Mouse (Mus musculus) neural tube, embryonic 13.5 days (tissue): ENCODE measurements around the gene Rap1gap2. TPM values are rescaled to one million over a fixed set of nuclear protein-coding genes. Genes with fewer than 3 reads are reported as not detected.

Experiments
- ATAC-seq: fragments of 200-750 bp; cut with Nextera tagmentation; 2 replicates; pipeline ENCODE4 v1.8.0; 2017; ENCODE audit warnings: low read depth, mild to moderate bottlenecking, moderate TSS enrichment, moderate library complexity
- H3K27ac ChIP-seq: fragments of 300-500 bp; sonication (generic); replicated peaks from 2 replicates; pipeline ENCODE4 v1.5.1; 2015; ENCODE audit warnings: moderate library complexity, mild to moderate bottlenecking, inconsistent platforms
- H3K27me3 ChIP-seq: fragments of 300-500 bp; sonication (generic); 2 replicates; pipeline ENCODE4 v1.6.1; 2015; ENCODE audit warnings: mild to moderate bottlenecking, inconsistent platforms
- H3K36me3 ChIP-seq: fragments of 300-500 bp; sonication (generic); 2 replicates; pipeline ENCODE4 v1.6.1; 2015; ENCODE audit warnings: mild to moderate bottlenecking, inconsistent platforms
- H3K4me1 ChIP-seq: fragments of 300-500 bp; sonication (generic); replicated peaks from 2 replicates; pipeline ENCODE4 v1.6.1; 2015; ENCODE audit warnings: inconsistent platforms
- H3K4me2 ChIP-seq: fragments of 300-500 bp; sonication (generic); 2 replicates; pipeline ENCODE4 v1.6.1; 2015; ENCODE audit warnings: inconsistent platforms, mild to moderate bottlenecking, moderate library complexity
- H3K4me3 ChIP-seq: fragments of 300-500 bp; sonication (generic); 2 replicates; pipeline ENCODE4 v1.5.1; 2015; ENCODE audit warnings: mild to moderate bottlenecking, inconsistent platforms
- H3K9ac ChIP-seq: fragments of 300-500 bp; sonication (generic); 2 replicates; pipeline ENCODE4 v1.6.1; 2015; ENCODE audit warnings: moderate library complexity, mild to moderate bottlenecking, inconsistent platforms
- H3K9me3 ChIP-seq: fragments of 300-500 bp; sonication (generic); 2 replicates; pipeline ENCODE4 v1.6.1; 2016; ENCODE audit warnings: inconsistent platforms
- WGBS: fragments of 180-500 bp; shearing (Covaris S2); methylation state at CpG from one replicate; pipeline ENCODE4 v1.1.7; 2015; 5-methylcytosine and 5-hydroxymethylcytosine counted together
- polyA plus RNA-seq: library from polyadenylated mRNA; unstranded; fragments of >200 nt; fragmentation: Nextera tagmentation; extraction: Ambion mirVana; gene quantifications from 2 replicates; pipeline ENCODE4 v1.2.1, GENCODE M21; 2015

The Rap1gap2 gene
- polyA plus RNA-seq: 10.9 and 11.5 TPM in 2 replicates

DNA sequence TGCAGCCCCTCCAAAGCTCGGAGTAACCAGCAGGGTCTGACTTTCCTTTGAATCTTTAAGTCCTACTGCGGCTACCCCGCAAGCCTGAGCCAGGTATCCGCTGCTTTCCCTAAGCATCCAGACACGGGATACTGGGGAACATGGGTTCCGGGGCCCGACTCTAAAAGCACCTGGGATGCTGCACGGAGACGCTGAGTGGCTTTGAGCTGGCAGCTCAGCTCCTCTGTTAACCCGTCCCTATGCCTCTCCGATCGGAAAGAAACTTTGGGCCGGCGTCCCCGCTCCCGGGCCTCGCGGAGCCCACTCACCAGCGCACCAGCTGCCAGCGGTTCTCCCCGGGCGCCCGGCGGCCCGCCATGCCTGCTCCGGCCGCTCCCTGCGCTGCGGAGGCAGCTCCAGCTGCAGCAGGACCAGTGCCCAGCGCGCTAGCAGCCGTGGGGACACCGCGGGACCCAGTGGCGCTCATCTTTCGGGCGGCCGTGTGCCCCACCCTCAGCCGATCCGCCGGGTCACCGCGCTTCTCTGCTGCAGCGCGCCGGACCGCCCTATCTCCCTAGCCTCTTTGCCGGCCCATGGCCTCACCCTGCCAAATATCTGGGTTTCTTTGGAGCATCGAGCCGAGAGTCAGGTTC lies at the start of gene Rap1gap2:
Rap1gap2 (minus strand) TSS at position 371 of the 632 bp plus-strand sequence.
- Histone ChIP-seq H3K4me3 (peak within 1 kb of the TSS; percentile 40), H3K4me2 (peak within 1 kb of the TSS; percentile 65), H3K27me3 (peaks cover 75% of the 10 kb centered on the region), H3K9me3 (no peaks in the 10 kb centered on the region), H3K9ac (peak within 1 kb of the TSS; percentile 62), H3K27ac (no peak within 1 kb of the TSS), H3K4me1 (peaks cover 13% of the 10 kb centered on the region), H3K36me3 (no peaks in the 10 kb centered on the region)
- ATAC-seq: peak; percentile 59; the same call in 1 of the 2 replicates
- 1% methylated on average over 50 of the region's 50 CpGs for WGBS

GRCm38 (mm10) chr11:74660336-74660735 lies 49.6 kb upstream of the Rap1gap2 start:
- Histone ChIP-seq H3K36me3 (peaks cover 92% of the 10 kb centered on the region), H3K27me3 (no peaks in the 10 kb centered on the region), H3K27ac (no peak overlapping the region), H3K4me3 (no peak overlapping the region), H3K4me1 (no peaks in the 10 kb centered on the region), H3K9ac (no peak overlapping the region), H3K4me2 (no peak overlapping the region), H3K9me3 (no peaks in the 10 kb centered on the region)
- no peak for ATAC-seq
- 97% methylated on average over 13 of the region's 13 CpGs for WGBS

DNA sequence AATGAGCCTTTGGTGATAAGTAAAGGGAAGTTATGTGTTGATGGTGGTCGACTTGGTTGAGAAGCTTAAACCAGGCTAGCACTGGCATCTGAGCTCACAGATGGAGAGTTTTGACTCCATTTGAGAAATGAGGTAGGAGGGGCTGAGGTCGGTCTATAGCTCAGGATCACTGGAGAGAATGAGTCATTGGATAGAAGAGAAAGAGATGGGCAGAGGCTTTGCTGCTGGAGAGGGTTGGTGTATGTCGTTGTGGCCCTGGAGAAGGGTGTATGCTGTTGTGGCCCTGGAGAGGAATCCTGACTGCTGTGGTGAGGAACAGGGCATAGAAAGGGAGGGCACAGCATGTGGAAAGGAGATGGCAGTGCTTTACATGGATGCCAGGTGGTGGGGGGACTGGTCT lies 45.2 kb upstream of the Rap1gap2 start:
- Histone ChIP-seq H3K4me2 (no peak overlapping the region), H3K9me3 (no peaks in the 10 kb centered on the region), H3K4me1 (peaks cover 35% of the 10 kb centered on the region), H3K27ac (no peak overlapping the region), H3K9ac (no peak overlapping the region), H3K27me3 (no peaks in the 10 kb centered on the region), H3K4me3 (no peak overlapping the region), H3K36me3 (peaks cover 48% of the 10 kb centered on the region)
- ATAC-seq: no peak
- 91% methylated on average over 3 of the region's 3 CpGs for WGBS

GRCm38 (mm10) chr11:74653385-74653784 lies 42.7 kb upstream of the Rap1gap2 start:
- Histone ChIP-seq H3K27ac (peak overlapping the region; percentile 76), H3K4me2 (no peak overlapping the region), H3K4me1 (peaks cover 53% of the 10 kb centered on the region), H3K9ac (peak overlapping the region; percentile 47), H3K4me3 (no peak overlapping the region), H3K9me3 (no peaks in the 10 kb centered on the region), H3K27me3 (no peaks in the 10 kb centered on the region), H3K36me3 (peaks cover 22% of the 10 kb centered on the region)
- no peak for ATAC-seq
- 69% methylated on average over 6 of the region's 6 CpGs for WGBS

DNA sequence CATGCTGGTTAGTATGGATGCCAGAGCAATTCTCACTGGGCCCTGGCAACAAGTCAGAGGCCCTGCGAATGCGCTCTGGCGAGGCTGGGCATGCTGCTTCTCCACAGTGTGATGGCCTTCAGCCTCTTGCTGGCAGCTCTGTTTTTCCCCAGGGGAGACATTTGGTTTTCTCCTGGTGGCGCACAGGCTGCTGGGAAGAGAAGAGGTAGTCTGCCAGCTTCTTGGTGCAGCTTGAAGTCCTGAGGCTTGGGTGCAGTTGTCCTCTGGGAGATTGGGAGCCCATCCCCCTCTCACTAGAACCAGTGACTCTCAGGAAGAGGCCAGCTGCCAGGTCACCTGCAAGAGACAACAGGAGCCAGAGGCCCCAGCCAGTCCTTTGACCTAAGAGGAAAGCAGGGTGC lies 42.1 kb upstream of the Rap1gap2 start:
- Histone ChIP-seq H3K27me3 (no peaks in the 10 kb centered on the region), H3K4me1 (peaks cover 55% of the 10 kb centered on the region), H3K9me3 (no peaks in the 10 kb centered on the region), H3K36me3 (peaks cover 16% of the 10 kb centered on the region), H3K4me2 (0 out of 2 replicates have a peak overlapping the region, but pooled peaks have one; percentile 5), H3K4me3 (no peak overlapping the region), H3K27ac (peak overlapping the region; percentile 76), H3K9ac (peak overlapping the region; percentile 47)
- WGBS: 44% methylated on average over 4 of the region's 4 CpGs
- 0 out of 2 replicates have a peak, but pooled peaks have one; percentile 7 for ATAC-seq

- peak overlapping the region; percentile 92 for H3K4me3 ChIP-seq
- H3K36me3 ChIP-seq: no peaks in the 10 kb centered on the region
- H3K9ac ChIP-seq: peak overlapping the region; percentile 89
- peaks cover 55% of the 10 kb centered on the region for H3K4me1 ChIP-seq
- ATAC-seq: no peak
- peak overlapping the region; percentile 96 for H3K4me2 ChIP-seq
- H3K27me3 ChIP-seq: no peaks in the 10 kb centered on the region
- 68% methylated on average over 4 of the region's 4 CpGs for WGBS
- H3K9me3 ChIP-seq: no peaks in the 10 kb centered on the region
- H3K27ac ChIP-seq: no peak overlapping the region
Measured at GRCm38 (mm10) chr11:74650576-74651100, 39.9 kb upstream of the Rap1gap2 start.

- no peaks in the 10 kb centered on the region for H3K36me3 ChIP-seq
- WGBS: 2% methylated on average over 53 of the region's 53 CpGs
- peak overlapping the region; percentile 77 for H3K27ac ChIP-seq
- H3K27me3 ChIP-seq: no peaks in the 10 kb centered on the region
- peak overlapping the region; percentile 92 for H3K4me3 ChIP-seq
- H3K4me2 ChIP-seq: peak overlapping the region; percentile 96
- H3K9me3 ChIP-seq: no peaks in the 10 kb centered on the region
- H3K4me1 ChIP-seq: peaks cover 55% of the 10 kb centered on the region
- peak; percentile 64 for ATAC-seq
- H3K9ac ChIP-seq: peak overlapping the region; percentile 89
Measured at GRCm38 (mm10) chr11:74649647-74650551, 39.2 kb upstream of the Rap1gap2 start.

DNA sequence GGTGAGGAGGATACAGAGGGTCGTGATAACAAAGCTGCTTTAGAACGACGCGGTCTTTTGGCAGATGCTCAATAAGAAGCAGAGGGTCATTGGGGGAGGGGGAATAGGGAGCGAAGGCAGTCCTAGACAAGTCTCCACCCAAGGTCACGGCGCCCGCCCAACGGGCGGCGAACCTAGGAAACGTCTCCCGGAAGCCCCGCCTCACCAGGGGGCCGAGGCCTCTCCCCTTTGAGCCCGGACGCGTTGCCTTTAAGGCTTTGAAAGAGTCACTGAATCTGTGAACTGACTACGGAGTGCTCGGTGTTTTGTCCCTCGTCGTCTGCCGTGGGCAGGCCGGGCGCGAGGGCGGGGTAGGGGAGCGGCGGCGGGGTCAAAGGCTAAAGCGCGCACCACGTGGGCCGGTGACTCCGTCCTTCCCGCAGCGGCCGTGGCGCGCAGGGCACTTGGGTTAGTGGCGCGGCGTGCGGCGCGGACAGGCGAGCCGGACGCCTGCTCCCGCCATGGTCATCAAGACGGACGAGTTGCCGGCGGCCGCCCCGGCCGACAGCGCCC lies 38.5 kb upstream of the Rap1gap2 start, which contains the start of gene Cluh:
Cluh (plus strand) TSS at position 401 of the 552 bp plus-strand sequence.
- H3K4me1 ChIP-seq: peaks cover 52% of the 10 kb centered on the region
- no peaks in the 10 kb centered on the region for H3K27me3 ChIP-seq
- no peaks in the 10 kb centered on the region for H3K36me3 ChIP-seq
- H3K9me3 ChIP-seq: no peaks in the 10 kb centered on the region
- H3K4me3 ChIP-seq: peak within 1 kb of the TSS; percentile 92
- H3K27ac ChIP-seq: peak within 1 kb of the TSS; percentile 77
- peak within 1 kb of the TSS; percentile 89 for H3K9ac ChIP-seq
- H3K4me2 ChIP-seq: peak within 1 kb of the TSS; percentile 96
- ATAC-seq: peak; percentile 90
- WGBS: under 1% methylated on average over 58 of the region's 58 CpGs

- H3K4me3 ChIP-seq: peak overlapping the region; percentile 92
- H3K36me3 ChIP-seq: no peaks in the 10 kb centered on the region
- H3K9ac ChIP-seq: peak overlapping the region; percentile 89
- H3K27ac ChIP-seq: peak overlapping the region; percentile 77
- ATAC-seq: peak; percentile 17; the same call in 1 of the 2 replicates
- no peaks in the 10 kb centered on the region for H3K9me3 ChIP-seq
- H3K27me3 ChIP-seq: no peaks in the 10 kb centered on the region
- H3K4me2 ChIP-seq: peak overlapping the region; percentile 96
- H3K4me1 ChIP-seq: peaks cover 47% of the 10 kb centered on the region
- 3% methylated on average over 1 of the region's 1 CpGs for WGBS
Measured at GRCm38 (mm10) chr11:74648676-74649075, 38.0 kb upstream of the Rap1gap2 start.

- WGBS: 90% methylated on average over 1 of the region's 1 CpGs
- H3K27ac ChIP-seq: peak overlapping the region; percentile 77; the same call in 1 of the 2 replicates
- no peak for ATAC-seq
- no peaks in the 10 kb centered on the region for H3K9me3 ChIP-seq
- no peak overlapping the region for H3K4me2 ChIP-seq
- peaks cover 40% of the 10 kb centered on the region for H3K4me1 ChIP-seq
- no peak overlapping the region for H3K9ac ChIP-seq
- H3K36me3 ChIP-seq: no peaks in the 10 kb centered on the region
- H3K27me3 ChIP-seq: no peaks in the 10 kb centered on the region
- H3K4me3 ChIP-seq: no peak overlapping the region
Measured at GRCm38 (mm10) chr11:74647966-74648365, 37.3 kb upstream of the Rap1gap2 start.

- H3K4me1 ChIP-seq: peaks cover 24% of the 10 kb centered on the region
- H3K9me3 ChIP-seq: no peaks in the 10 kb centered on the region
- peak overlapping the region; percentile 85; the same call in 1 of the 2 replicates for H3K4me2 ChIP-seq
- 63% methylated on average over 1 of the region's 1 CpGs for WGBS
- H3K4me3 ChIP-seq: no peak overlapping the region
- H3K27ac ChIP-seq: no peak overlapping the region
- peaks cover 35% of the 10 kb centered on the region for H3K27me3 ChIP-seq
- no peak overlapping the region for H3K9ac ChIP-seq
- no peak for ATAC-seq
- 0 out of 2 replicates have a peak, but pooled peaks cover 3% of the 10 kb centered on the region for H3K36me3 ChIP-seq
Measured at GRCm38 (mm10) chr11:74639628-74640027, 28.9 kb upstream of the Rap1gap2 start.
